Mouse (Mus musculus) megakaryocyte, embryonic 14.5 days (primary cell): ENCODE data around the gene Hyal1. TPM values are rescaled to one million over a fixed set of nuclear protein-coding genes. Genes with fewer than 3 reads are reported as not detected.

ENCODE experiments used
- H3K27me3 ChIP-seq: replicated peaks from 2 replicates; pipeline ENCODE3; 2012; ENCODE audit warnings: inconsistent platforms
- H3K36me3 ChIP-seq: replicated peaks from 2 replicates; pipeline ENCODE3; 2012; ENCODE audit warnings: low read length, inconsistent platforms, mixed read lengths
- H3K4me1 ChIP-seq: 2 replicates; pipeline ENCODE4 v1.6.1; 2012; ENCODE audit warnings: inconsistent platforms
- H3K4me3 ChIP-seq: replicated peaks from 2 replicates; pipeline ENCODE3; 2012; ENCODE audit warnings: moderate library complexity, mild to moderate bottlenecking, inconsistent platforms
- H3K9me3 ChIP-seq: 2 replicates; pipeline ENCODE4 v1.6.1; 2012; ENCODE audit warnings: inconsistent platforms
- FLI1 ChIP-seq: IDR thresholded peaks from 2 replicates; pipeline ENCODE4 v1.6.1; 2012; ENCODE audit warnings: low read length, inconsistent platforms, mixed read lengths
- GATA1 ChIP-seq: IDR thresholded peaks from 3 replicates; pipeline ENCODE4 v1.6.1; 2012; ENCODE audit warnings: mixed read lengths, low read length, inconsistent platforms, borderline replicate concordance
- polyA plus RNA-seq: library from polyadenylated mRNA; stranded (reverse); fragments of >175 nt; gene quantifications from 2 replicates; pipeline ENCODE4 v1.2.3, GENCODE M21; 2012; ENCODE audit warnings: low replicate concordance; ENCODE audit not compliant: insufficient read depth

Hyal1 gene
- polyA plus RNA-seq, 1 experiment = 2.6 TPM

GRCm38 (mm10) chr9:107542352-107542686, 34.4 kb upstream of the Hyal1 start:
- Histone ChIP-seq H3K9me3 (no peaks in the 10 kb centered on the region), H3K36me3 (peaks cover 61% of the 10 kb centered on the region), H3K4me1 (peaks cover 74% of the 10 kb centered on the region), H3K27me3 (no peaks in the 10 kb centered on the region), H3K4me3 (peak overlapping the region; percentile 94)
- TF ChIP-seq FLI1 = no peak

- TF ChIP-seq GATA1 = no peak
- no peak for TF ChIP-seq FLI1
- H3K4me3 ChIP-seq = peak overlapping the region; percentile 94
Measured at GRCm38 (mm10) chr9:107542721-107543120, 34.0 kb upstream of the Hyal1 start.

GRCm38 (mm10) chr9:107543299-107543698, 33.4 kb upstream of the Hyal1 start:
- Histone ChIP-seq H3K4me1 (peaks cover 74% of the 10 kb centered on the region), H3K36me3 (peaks cover 51% of the 10 kb centered on the region), H3K4me3 (no peak overlapping the region), H3K9me3 (no peaks in the 10 kb centered on the region), H3K27me3 (no peaks in the 10 kb centered on the region)
- TF ChIP-seq GATA1 (no peak), FLI1 (no peak)

More at GRCm38 (mm10) chr9:107542721-107543120, 34.0 kb upstream of the Hyal1 start:
- Histone ChIP-seq H3K27me3 (no peaks in the 10 kb centered on the region), H3K4me1 (peaks cover 74% of the 10 kb centered on the region), H3K9me3 (no peaks in the 10 kb centered on the region), H3K36me3 (peaks cover 57% of the 10 kb centered on the region)

GRCm38 (mm10) chr9:107544196-107544700, 32.5 kb upstream of the Hyal1 start:
- TF ChIP-seq GATA1 = no peak
- Histone ChIP-seq H3K4me1 (peaks cover 78% of the 10 kb centered on the region), H3K9me3 (no peaks in the 10 kb centered on the region), H3K27me3 (peaks cover 3% of the 10 kb centered on the region), H3K4me3 (no peak overlapping the region), H3K36me3 (peaks cover 42% of the 10 kb centered on the region)

GRCm38 (mm10) chr9:107544729-107545128, 32.0 kb upstream of the Hyal1 start:
- Histone ChIP-seq H3K4me3 (no peak overlapping the region), H3K4me1 (peaks cover 80% of the 10 kb centered on the region), H3K27me3 (peaks cover 8% of the 10 kb centered on the region), H3K9me3 (no peaks in the 10 kb centered on the region), H3K36me3 (peaks cover 37% of the 10 kb centered on the region)
- TF ChIP-seq FLI1 (no peak), GATA1 (no peak)

- TF ChIP-seq FLI1 (no peak), GATA1 (no peak)
- peaks cover 32% of the 10 kb centered on the region for H3K36me3 ChIP-seq
- peaks cover 79% of the 10 kb centered on the region for H3K4me1 ChIP-seq
- H3K9me3 ChIP-seq = no peaks in the 10 kb centered on the region
- H3K27me3 ChIP-seq = peaks cover 8% of the 10 kb centered on the region
- H3K4me3 ChIP-seq = peak overlapping the region; percentile 40
Measured at GRCm38 (mm10) chr9:107545199-107545598, 31.5 kb upstream of the Hyal1 start.

- H3K4me1 ChIP-seq = peaks cover 79% of the 10 kb centered on the region
- TF ChIP-seq GATA1 (no peak), FLI1 (no peak)
- H3K36me3 ChIP-seq = peaks cover 28% of the 10 kb centered on the region
- H3K4me3 ChIP-seq = peak overlapping the region; percentile 40
- no peaks in the 10 kb centered on the region for H3K9me3 ChIP-seq
- peaks cover 8% of the 10 kb centered on the region for H3K27me3 ChIP-seq
Measured at GRCm38 (mm10) chr9:107545602-107546001, 31.1 kb upstream of the Hyal1 start.

- Histone ChIP-seq H3K9me3 (no peaks in the 10 kb centered on the region), H3K4me3 (peak within 1 kb of the TSS; percentile 85), H3K36me3 (peaks cover 28% of the 10 kb centered on the region), H3K27me3 (peaks cover 8% of the 10 kb centered on the region), H3K4me1 (peaks cover 82% of the 10 kb centered on the region)
- TF ChIP-seq FLI1 (no peak), GATA1 (no peak)
Measured at GRCm38 (mm10) chr9:107547026-107547425, 29.7 kb upstream of the Hyal1 start, which contains the start of gene Zmynd10. Gene Zmynd10 (plus strand): TSS chr9:107547298.

- TF ChIP-seq GATA1 = no peak
- no peak for TF ChIP-seq FLI1
Measured at GRCm38 (mm10) chr9:107547957-107548356, 28.8 kb upstream of the Hyal1 start.

GRCm38 (mm10) chr9:107548820-107549219, 27.9 kb upstream of the Hyal1 start:
- Histone ChIP-seq H3K4me3 (no peak overlapping the region), H3K9me3 (no peaks in the 10 kb centered on the region), H3K4me1 (peaks cover 85% of the 10 kb centered on the region)

More at GRCm38 (mm10) chr9:107547957-107548356, 28.8 kb upstream of the Hyal1 start:
- Histone ChIP-seq H3K27me3 (peaks cover 8% of the 10 kb centered on the region), H3K9me3 (no peaks in the 10 kb centered on the region), H3K4me1 (peaks cover 82% of the 10 kb centered on the region), H3K4me3 (peak overlapping the region; percentile 85), H3K36me3 (peaks cover 28% of the 10 kb centered on the region)

More at GRCm38 (mm10) chr9:107548820-107549219, 27.9 kb upstream of the Hyal1 start:
- TF ChIP-seq GATA1 (no peak), FLI1 (no peak)
- Histone ChIP-seq H3K27me3 (peaks cover 8% of the 10 kb centered on the region), H3K36me3 (peaks cover 23% of the 10 kb centered on the region)
